Comparison of ENCODE assay signal across 8 mouse cellular contexts in the genomic region with DNA sequence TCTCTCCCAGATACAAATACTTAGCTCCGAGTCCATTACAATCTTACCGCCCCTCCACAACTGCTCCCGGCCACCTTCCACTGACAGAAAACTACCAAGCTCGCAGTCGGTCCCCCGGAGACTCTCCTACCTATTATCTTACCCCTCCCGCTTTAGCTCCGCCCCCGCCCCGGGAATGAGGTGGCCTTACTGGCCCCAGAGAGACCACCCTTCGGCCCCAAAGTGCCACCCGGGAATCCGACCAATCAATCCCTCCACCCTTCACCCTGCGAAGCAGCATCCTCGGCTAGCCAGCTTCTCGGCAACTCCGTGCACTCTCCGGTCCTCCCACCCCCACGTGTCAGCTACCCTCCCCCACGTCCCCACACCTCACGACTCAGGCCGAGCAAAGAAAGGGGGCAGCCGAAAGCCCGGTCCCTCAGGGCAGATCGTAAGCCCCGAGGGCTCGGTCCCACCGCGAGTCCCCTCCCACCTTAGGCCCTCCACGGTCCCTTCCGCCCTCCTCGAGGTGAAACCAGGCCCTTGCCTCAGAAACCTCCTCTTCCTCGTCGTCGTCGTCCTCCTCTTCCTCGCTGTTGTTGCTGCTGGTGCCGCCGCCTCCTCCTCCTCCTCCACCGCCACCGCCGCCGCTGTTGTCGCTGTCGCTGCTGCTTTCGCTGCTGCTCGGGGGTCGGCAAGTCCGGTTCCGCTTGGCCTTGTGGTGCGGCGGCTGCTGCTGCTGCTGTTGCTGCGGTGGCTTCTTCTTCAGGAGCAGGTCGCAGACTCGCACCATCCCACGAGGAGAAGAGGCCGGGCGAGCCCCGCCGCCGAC. TPM values are rescaled to one million over a fixed set of nuclear protein-coding genes. Genes with fewer than 3 reads are reported as not detected.
A peak's percentile ranks its signal among the peaks of the same experiment; 100 is the strongest.
DNase-seq lines count a peak whose midpoint lies in the region; ATAC-seq and TF ChIP-seq lines count a peak whose summit lies in the region.

No protein-coding gene starts in this region.

- H3K4me1 ChIP-seq in bone marrow, adult 2 months (ENCODE audit: control insufficient read depth, insufficient read depth, low read length): no peaks in the 10 kb centered on the region
- peaks cover 12% of the 10 kb centered on the region for H3K4me1 ChIP-seq in embryonic facial prominence, embryonic 15.5 days
- H3K4me1 ChIP-seq in heart, embryonic 10.5 days: peaks cover 12% of the 10 kb centered on the region
- peaks cover 23% of the 10 kb centered on the region for H3K4me1 ChIP-seq in kidney, embryonic 16.5 days (ENCODE audit: insufficient read depth, low read length)
- H3K4me1 ChIP-seq in liver, embryonic 12.5 days: peaks cover 38% of the 10 kb centered on the region
- H3K4me1 ChIP-seq in stomach, embryonic 15.5 days: peaks cover 15% of the 10 kb centered on the region; the same call in 1 of the 2 replicates

- peak overlapping the region; percentile 59 for H3K4me2 ChIP-seq in embryonic facial prominence, embryonic 15.5 days (replicated peaks)
- peak overlapping the region; percentile 72 for H3K4me2 ChIP-seq in kidney, embryonic 16.5 days (replicated peaks; ENCODE audit: low read depth, low read length)
- peak overlapping the region; percentile 83 for H3K4me2 ChIP-seq in liver, embryonic 12.5 days
- peak overlapping the region; percentile 92 for H3K4me2 ChIP-seq in myocyte (ENCODE audit: low read depth)
- H3K4me2 ChIP-seq in stomach, embryonic 15.5 days: peak overlapping the region; percentile 60

- H3ac ChIP-seq in myocyte (ENCODE audit: control insufficient read depth, insufficient read length): peak overlapping the region; percentile 98

- H3K9me3 ChIP-seq in embryonic facial prominence, embryonic 15.5 days (replicated peaks): no peaks in the 10 kb centered on the region
- no peaks in the 10 kb centered on the region for H3K9me3 ChIP-seq in heart, embryonic 10.5 days
- H3K9me3 ChIP-seq in kidney, embryonic 16.5 days (ENCODE audit: low read length): no peaks in the 10 kb centered on the region
- H3K9me3 ChIP-seq in liver, embryonic 12.5 days (replicated peaks): no peaks in the 10 kb centered on the region
- no peaks in the 10 kb centered on the region for H3K9me3 ChIP-seq in stomach, embryonic 15.5 days

- no peaks in the 10 kb centered on the region for H3K27me3 ChIP-seq in embryonic facial prominence, embryonic 15.5 days
- no peaks in the 10 kb centered on the region for H3K27me3 ChIP-seq in heart, embryonic 10.5 days (ENCODE audit: insufficient read depth, poor library complexity, severe bottlenecking)
- no peaks in the 10 kb centered on the region for H3K27me3 ChIP-seq in kidney, embryonic 16.5 days (ENCODE audit: insufficient read depth, low read length)
- no peaks in the 10 kb centered on the region for H3K27me3 ChIP-seq in liver, embryonic 12.5 days (replicated peaks)
- no peaks in the 10 kb centered on the region for H3K27me3 ChIP-seq in myocyte (ENCODE audit: control insufficient read depth, insufficient read depth, insufficient read length)
- H3K27me3 ChIP-seq in stomach, embryonic 15.5 days (replicated peaks): no peaks in the 10 kb centered on the region

- TF ChIP-seq POLR2A in bone marrow, adult 2 months (IDR thresholded peaks at IDR 0.05; ENCODE audit: borderline replicate concordance, control insufficient read depth, low read depth, low read length): no peak
- TF ChIP-seq POLR2A in myocyte (IDR thresholded peaks at IDR 0.05; ENCODE audit: insufficient read length, low read depth): peak; percentile 14

- peak; percentile 67 for DNase-seq in CD4-positive, CD25-positive, alpha-beta regulatory T cell, adult 2 months (ENCODE audit: low read depth, low spot score)
- peak; percentile 89 for DNase-seq in heart, embryonic 10.5 days (ENCODE audit: low spot score)

- WGBS in bone marrow, adult 2 months: under 1% methylated on average over 59 of the region's 61 CpGs
- WGBS in embryonic facial prominence, embryonic 15.5 days: under 1% methylated on average over 50 of the region's 61 CpGs
- WGBS in heart, embryonic 10.5 days: under 1% methylated on average over 50 of the region's 61 CpGs
- 0% methylated on average over 47 of the region's 61 CpGs for WGBS in kidney, embryonic 16.5 days
- under 1% methylated on average over 56 of the region's 61 CpGs for WGBS in liver, embryonic 12.5 days (ENCODE audit: insufficient replicate concordance)
- under 1% methylated on average over 59 of the region's 61 CpGs for WGBS in stomach, embryonic 15.5 days

- H3K36me3 ChIP-seq in embryonic facial prominence, embryonic 15.5 days: no peaks in the 10 kb centered on the region
- H3K36me3 ChIP-seq in heart, embryonic 10.5 days: 0 out of 2 replicates have a peak, but pooled peaks cover 4% of the 10 kb centered on the region
- no peaks in the 10 kb centered on the region for H3K36me3 ChIP-seq in kidney, embryonic 16.5 days (ENCODE audit: insufficient read depth, low read length)
- H3K36me3 ChIP-seq in liver, embryonic 12.5 days: peaks cover 22% of the 10 kb centered on the region
- peaks cover 1% of the 10 kb centered on the region for H3K36me3 ChIP-seq in myocyte (ENCODE audit: control insufficient read depth, insufficient read depth)
- no peaks in the 10 kb centered on the region for H3K36me3 ChIP-seq in stomach, embryonic 15.5 days

- TF ChIP-seq CTCF in bone marrow, adult 2 months (IDR thresholded peaks at IDR 0.05; ENCODE audit: control insufficient read depth, insufficient read depth, low read length): no peak

- peak; percentile 29; the same call in 1 of the 2 replicates for ATAC-seq in embryonic facial prominence, embryonic 15.5 days (ENCODE audit: insufficient number of reproducible peaks, low FRiP score, low TSS enrichment, low read depth)
- ATAC-seq in kidney, embryonic 16.5 days (ENCODE audit: low FRiP score, low TSS enrichment): peak; percentile 46
- ATAC-seq in liver, embryonic 12.5 days: peak; percentile 60
- ATAC-seq in stomach, embryonic 15.5 days (ENCODE audit: insufficient read depth, low FRiP score, low read depth): peak; percentile 38; the same call in 1 of the 2 replicates

- H3K4me3 ChIP-seq in bone marrow, adult 2 months (replicated peaks; ENCODE audit: control insufficient read depth, low read depth, low read length): peak overlapping the region; percentile 99
- H3K4me3 ChIP-seq in embryonic facial prominence, embryonic 15.5 days (replicated peaks): peak overlapping the region; percentile 90
- peak overlapping the region; percentile 98 for H3K4me3 ChIP-seq in heart, embryonic 10.5 days
- peak overlapping the region; percentile 93 for H3K4me3 ChIP-seq in kidney, embryonic 16.5 days (ENCODE audit: low read length)
- H3K4me3 ChIP-seq in liver, embryonic 12.5 days: peak overlapping the region; percentile 99
- peak overlapping the region; percentile 99 for H3K4me3 ChIP-seq in myocyte
- H3K4me3 ChIP-seq in stomach, embryonic 15.5 days (replicated peaks): peak overlapping the region; percentile 78

- H3K9ac ChIP-seq in embryonic facial prominence, embryonic 15.5 days: peak overlapping the region; percentile 98
- peak overlapping the region; percentile 91 for H3K9ac ChIP-seq in kidney, embryonic 16.5 days (replicated peaks; ENCODE audit: low read length)
- peak overlapping the region; percentile 98 for H3K9ac ChIP-seq in liver, embryonic 12.5 days
- H3K9ac ChIP-seq in stomach, embryonic 15.5 days: peak overlapping the region; percentile 96

- H3K27ac ChIP-seq in bone marrow, adult 2 months (ENCODE audit: control insufficient read depth, insufficient read depth, low read depth, low read length, poor library complexity): peak overlapping the region; percentile 85
- peak overlapping the region; percentile 100 for H3K27ac ChIP-seq in embryonic facial prominence, embryonic 15.5 days (replicated peaks)
- peak overlapping the region; percentile 100 for H3K27ac ChIP-seq in heart, embryonic 10.5 days
- peak overlapping the region; percentile 99 for H3K27ac ChIP-seq in kidney, embryonic 16.5 days (ENCODE audit: low read length)
- H3K27ac ChIP-seq in liver, embryonic 12.5 days: peak overlapping the region; percentile 98
- H3K27ac ChIP-seq in stomach, embryonic 15.5 days: peak overlapping the region; percentile 100

- H3K79me2 ChIP-seq in myocyte (ENCODE audit: control insufficient read depth, insufficient read depth): peaks cover 65% of the 10 kb centered on the region

TF ChIP-seq in myocyte, 11 proteins besides CTCF, POLR2A, EP300 and RAD21 (continues in another document):
- TF ChIP-seq MYOG (IDR thresholded peaks at IDR 0.05; ENCODE audit: control insufficient read depth in 1 of 3, insufficient read depth in 1 of 3, insufficient read length in 2 of 3, low read depth in 2 of 3) (no peak), USF1 (IDR thresholded peaks at IDR 0.05; ENCODE audit: low read depth) (no peak), MAX (IDR thresholded peaks at IDR 0.05; ENCODE audit: low read depth) (no peak), CEBPB (IDR thresholded peaks at IDR 0.05; ENCODE audit: insufficient read depth, poor library complexity, severe bottlenecking) (no peak), TCF12 (IDR thresholded peaks at IDR 0.05; ENCODE audit: insufficient read depth, poor library complexity, severe bottlenecking) (no peak), SRF (IDR thresholded peaks at IDR 0.05; ENCODE audit: control insufficient read depth, insufficient read length, low read depth) (no peak), MYOD1 (IDR thresholded peaks at IDR 0.05; ENCODE audit: control insufficient read depth in 1 of 3, insufficient read length in 2 of 3, low read depth in 2 of 3) (no peak)

RNA-seq across cellular contexts. Expression of gene Ankrd17, which starts 1.0 kb away (rescaled TPM):
- 19.6 and 31.0 TPM in 2 replicates for polyA plus RNA-seq in bone marrow, adult 2 months (2011; ENCODE audit: insufficient read depth, insufficient read length, low replicate concordance, missing spikeins)
- polyA plus RNA-seq in embryonic facial prominence, embryonic 15.5 days (2015; fragmentation: Nextera tagmentation; extraction: Ambion mirVana): 24.6 and 25.9 TPM in 2 replicates
- polyA plus RNA-seq in heart, embryonic 10.5 days (2016; fragmentation: Nextera tagmentation; extraction: Ambion mirVana): 19.2 and 26.0 TPM in 2 replicates
- polyA plus RNA-seq in kidney, embryonic 16.5 days (2015; fragmentation: Nextera tagmentation; extraction: Ambion mirVana): 21.1 and 23.0 TPM in 2 replicates
- polyA plus RNA-seq in liver, embryonic 12.5 days (2016; fragmentation: Nextera tagmentation; extraction: Ambion mirVana): 16.3 and 17.4 TPM in 2 replicates
- 14.7 TPM for polyA plus RNA-seq in myocyte (2012; fragmentation: generic; extraction: Trizol)
- 23.9 and 25.3 TPM in 2 replicates for polyA plus RNA-seq in stomach, embryonic 15.5 days (2015; fragmentation: Nextera tagmentation; extraction: Ambion mirVana)

RNA-seq across cellular contexts. Expression of gene Gm9958, which starts 1.7 kb away (rescaled TPM):
- polyA plus RNA-seq in bone marrow, adult 2 months (2011; ENCODE audit: insufficient read depth, insufficient read length, low replicate concordance, missing spikeins): 1.3 and 2.0 TPM in 2 replicates
- polyA plus RNA-seq in embryonic facial prominence, embryonic 15.5 days (2015; fragmentation: Nextera tagmentation; extraction: Ambion mirVana): 6.9 and 7.1 TPM in 2 replicates
- polyA plus RNA-seq in heart, embryonic 10.5 days (2016; fragmentation: Nextera tagmentation; extraction: Ambion mirVana): 3.2 and 3.8 TPM in 2 replicates
- polyA plus RNA-seq in kidney, embryonic 16.5 days (2015; fragmentation: Nextera tagmentation; extraction: Ambion mirVana): 6.5 and 7.0 TPM in 2 replicates
- 3.2 and 3.5 TPM in 2 replicates for polyA plus RNA-seq in liver, embryonic 12.5 days (2016; fragmentation: Nextera tagmentation; extraction: Ambion mirVana)
- 0.64 TPM for polyA plus RNA-seq in myocyte (2012; fragmentation: generic; extraction: Trizol)
- 7.1 and 7.5 TPM in 2 replicates for polyA plus RNA-seq in stomach, embryonic 15.5 days (2015; fragmentation: Nextera tagmentation; extraction: Ambion mirVana)

Comparison
In these comparisons a context has a peak if more than half of its experiments do, and no peak if none do; other contexts are left out.
1. Peak in every context shown above with its lines: DNase-seq, ATAC-seq, H3K4me3 ChIP-seq and H3K27ac ChIP-seq.